Mouse (Mus musculus): Measurements from ENCODE around the gene Hoxc13.

The Hoxc13 gene

DNA sequence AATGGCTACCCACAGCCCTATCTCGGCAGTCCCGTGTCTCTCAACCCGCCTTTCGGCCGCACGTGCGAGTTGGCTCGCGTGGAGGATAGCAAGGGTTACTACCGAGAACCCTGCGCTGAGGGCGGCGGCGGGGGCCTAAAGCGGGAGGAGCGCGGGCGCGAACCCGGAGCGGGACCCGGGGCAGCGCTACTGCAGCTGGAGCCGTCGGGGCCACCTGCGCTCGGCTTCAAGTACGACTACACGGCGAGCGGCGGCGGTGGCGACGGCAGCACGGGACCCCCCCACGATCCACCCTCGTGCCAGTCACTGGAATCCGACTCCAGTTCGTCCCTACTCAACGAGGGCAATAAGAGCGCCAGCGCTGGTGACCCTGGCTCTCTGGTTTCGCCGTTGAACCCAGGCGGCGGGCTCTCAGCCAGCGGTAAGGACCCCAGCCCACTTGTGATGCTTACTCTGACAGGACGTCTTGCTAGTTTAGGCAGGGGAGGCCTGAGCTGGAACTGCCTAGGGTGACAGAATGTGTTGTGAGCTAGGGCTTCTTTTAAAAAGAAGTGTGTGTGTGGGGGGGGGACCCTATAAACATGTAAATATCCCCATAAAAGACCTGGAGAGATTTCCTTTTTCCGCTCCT is 16.2 kb downstream of the Hoxc13 start:
- no peak for DNase-seq

DNA sequence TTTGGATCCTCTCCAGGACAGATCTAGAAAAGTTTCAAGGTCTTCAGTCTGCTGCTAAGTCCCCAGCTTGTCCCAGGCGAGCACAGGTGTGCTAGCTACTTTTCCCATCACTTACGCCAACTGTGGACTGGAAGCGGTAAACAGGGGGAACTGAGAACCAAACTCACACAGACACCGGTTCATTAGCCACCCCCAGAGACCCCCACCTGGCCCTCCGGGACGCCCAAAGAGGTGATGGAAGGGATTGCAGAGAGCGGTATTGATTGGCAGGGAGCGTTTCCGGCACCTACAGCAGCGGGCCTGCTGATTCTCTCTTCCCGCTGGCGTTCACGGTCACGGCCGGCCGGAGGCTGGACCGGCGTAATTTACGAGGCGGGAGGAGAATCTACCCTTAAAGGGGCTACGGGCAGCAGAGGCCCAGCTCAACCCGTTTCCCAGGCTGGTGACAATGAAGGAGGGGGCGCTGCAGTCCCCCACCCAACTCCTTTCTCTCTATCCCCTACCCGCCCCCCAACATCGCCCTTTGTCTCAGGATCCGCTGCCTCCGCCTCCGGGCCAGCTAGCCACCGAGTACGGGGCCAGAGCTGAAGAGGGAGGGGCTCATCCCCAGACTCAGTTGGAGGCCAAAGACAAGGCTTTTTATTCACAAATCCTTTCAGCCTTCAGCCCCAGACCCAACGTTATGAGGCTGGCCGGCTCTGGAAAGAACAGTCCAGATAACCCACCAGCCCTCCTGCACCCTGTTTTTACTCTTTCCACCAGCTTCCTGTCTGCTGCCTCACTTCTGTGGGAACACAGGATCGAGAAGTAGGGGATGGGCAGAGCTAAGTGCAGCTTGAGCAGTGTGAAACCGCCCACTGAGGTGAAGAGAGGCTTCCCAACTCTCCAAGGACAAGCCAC is 18.6 kb downstream of the Hoxc13 start:
- no peak for DNase-seq

DNA sequence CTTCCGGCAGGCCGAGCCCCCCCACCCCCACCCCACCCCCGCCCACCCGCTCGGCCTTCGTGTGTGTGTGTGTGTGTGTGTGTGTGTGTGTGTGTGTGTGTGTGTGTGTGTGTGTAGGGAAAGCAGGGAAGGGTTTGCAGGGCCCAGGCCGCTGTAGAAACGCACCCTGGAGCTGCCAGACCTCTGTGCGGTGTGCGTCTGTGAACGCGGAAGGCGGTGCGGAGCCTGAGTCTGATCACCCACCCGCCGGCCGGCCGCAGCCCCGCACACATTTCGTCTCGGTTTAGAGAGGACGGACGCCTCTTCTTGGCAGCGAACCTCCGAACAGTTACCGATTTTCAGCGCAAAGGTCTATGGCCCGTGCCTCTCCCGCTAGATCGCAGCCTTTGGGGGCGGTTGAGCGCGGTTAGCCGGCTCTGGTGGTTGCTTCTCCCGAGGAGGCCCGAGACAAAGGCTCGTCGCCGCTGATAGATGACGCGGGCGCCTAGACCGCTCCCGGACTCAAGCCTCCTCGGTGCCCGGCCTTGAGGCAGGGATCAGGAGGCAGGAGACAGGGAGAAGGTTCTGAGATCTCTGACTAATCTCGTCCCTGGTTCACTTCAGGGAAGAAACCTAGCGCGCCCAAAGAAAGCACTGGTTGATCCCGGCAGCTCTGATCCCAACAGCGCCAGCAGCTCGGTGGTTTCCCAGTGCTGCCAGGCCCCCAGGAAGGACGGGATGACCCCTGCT is 22.0 kb downstream of the Hoxc13 start:
- no peak for DNase-seq

DNA sequence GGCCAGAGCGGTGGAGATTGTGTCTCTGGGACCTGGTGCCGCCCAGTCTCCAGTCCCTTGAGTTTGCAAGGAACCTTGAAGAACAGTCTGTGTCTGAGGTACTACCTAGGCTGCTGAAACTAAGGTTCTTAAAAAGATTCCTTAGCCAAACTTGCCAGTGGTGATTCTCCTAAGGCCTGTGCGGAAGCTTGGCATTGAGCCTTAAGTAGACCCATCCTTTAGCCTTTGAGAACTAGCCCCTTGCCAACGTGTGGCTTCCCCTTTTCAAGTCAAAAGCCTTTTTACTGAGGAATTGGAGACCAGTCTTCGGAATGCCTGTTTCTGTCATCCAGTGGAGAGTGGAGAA is 22.5 kb downstream of the Hoxc13 start:
- DNase-seq, result no peak

DNA sequence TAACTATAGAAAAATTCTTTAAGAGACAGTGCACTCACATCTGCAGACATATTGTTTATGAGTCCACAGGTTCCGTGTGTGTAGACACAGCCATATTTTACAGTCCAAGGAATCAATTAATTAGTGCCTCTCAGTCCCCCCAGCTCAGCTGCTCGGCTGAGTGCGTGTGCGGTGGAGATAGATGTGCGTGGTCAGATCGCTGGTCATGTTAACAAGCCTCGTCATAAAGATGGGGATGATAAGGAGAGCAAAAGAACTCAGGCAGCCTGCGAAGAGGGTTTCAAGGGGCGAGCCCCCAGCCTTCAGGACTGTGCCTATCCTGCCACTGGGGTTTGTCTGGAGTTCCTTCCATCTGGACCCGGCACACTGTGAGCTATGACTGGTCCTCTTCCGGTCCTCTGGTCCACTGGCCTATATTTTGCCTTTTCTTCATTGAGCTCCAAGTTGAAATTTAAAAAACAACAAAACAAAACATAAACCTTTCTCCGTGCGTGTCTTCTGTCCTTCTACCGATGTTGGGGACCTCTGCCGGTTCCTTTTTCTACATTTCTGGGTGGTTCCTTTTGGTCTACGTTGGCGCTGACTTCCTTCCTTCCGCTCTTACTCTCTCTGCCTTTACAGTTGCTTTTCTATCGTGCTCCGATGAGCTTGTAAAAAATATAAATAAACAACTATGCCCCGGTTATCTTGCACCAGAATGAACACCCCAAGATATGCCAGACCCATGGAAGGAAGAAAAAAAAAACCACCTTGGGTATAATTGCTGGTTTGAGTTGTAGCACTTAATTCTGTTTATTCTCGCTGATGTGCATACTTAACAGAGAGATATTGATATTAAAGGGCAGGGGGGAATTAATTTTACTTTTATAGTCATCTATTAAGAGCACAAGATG is 24.5 kb downstream of the Hoxc13 start:
- DNase-seq, result no peak

DNA sequence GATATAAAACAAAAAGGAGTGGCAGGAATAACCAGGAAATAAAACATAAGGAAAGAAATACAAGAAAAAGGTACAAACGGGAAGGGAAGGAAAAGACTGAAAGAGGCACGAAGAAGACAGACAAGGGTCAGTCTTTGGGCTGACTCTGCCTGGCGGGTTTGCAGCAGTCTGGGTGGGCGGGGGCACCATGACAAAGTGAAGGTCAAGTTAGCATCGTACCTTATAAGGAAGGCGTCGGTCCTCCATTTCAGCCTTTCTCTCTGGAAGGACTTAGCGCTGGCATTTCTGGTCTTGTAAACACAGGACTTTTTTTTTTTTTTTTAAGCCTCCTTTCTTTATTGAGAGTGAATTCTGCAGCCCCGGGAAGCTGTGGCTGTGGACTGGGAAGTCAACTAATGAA is 26.4 kb downstream of the Hoxc13 start:
- no peak for DNase-seq

DNA sequence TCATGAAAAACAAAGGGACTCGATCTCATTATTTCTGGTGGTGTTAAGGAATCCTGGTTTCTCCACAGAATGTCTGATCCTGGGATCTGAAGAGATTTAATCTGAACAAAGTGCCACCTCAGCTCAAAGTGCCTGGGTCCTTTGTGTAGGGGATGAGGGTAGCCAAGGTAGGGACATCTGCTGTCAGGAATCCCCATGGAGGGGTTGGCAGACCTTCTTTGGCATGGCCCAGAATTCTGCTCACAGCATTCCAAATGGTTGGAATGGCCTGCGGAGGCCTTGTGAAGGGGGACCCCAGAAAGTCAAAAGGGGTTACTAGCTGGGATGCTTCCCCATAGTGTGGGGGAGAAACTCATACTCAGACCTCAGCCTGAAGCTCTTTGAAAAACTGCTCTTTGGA is 27.9 kb downstream of the Hoxc13 start:
- DNase-seq, result no peak

DNA sequence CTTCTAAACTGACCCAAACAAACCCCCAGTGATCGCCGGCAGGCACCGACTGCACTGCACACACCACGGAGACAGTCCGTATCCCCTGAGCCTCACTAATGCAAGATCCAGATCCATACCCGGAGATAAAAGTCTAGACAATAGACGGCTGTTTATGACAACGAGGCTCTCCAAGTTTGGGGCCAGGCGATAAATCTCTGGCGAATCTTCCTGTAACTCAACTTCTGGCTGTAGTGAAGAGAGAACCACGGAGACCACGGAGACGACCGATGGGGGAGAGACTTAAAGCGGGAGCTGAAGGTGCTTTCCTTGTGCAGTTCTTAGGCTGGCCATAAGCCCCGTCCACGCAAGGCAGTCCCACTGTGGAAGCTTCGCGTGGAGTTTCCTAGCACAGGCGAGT is 28.8 kb downstream of the Hoxc13 start:
- no peak for DNase-seq

DNA sequence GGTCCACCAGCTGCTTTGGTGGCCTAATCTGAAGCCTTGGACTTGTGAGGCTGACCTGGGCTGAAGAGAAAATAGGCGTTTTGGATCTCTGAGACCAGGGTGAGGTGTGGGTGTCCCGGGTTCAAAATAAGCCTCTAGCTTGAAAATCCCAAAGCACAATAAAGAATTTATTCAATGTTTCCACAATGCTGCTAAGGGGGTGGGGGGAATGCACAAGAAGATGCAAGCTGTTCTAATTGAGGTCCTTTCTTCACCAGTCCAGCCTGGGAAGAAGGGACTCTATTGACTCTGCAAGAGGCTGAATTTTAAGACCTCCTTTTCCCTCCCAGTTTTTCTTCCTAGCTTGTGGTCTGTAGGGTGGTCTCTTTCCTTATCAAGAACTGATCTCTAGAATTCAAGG is 30.0 kb downstream of the Hoxc13 start:
- no peak for DNase-seq

DNA sequence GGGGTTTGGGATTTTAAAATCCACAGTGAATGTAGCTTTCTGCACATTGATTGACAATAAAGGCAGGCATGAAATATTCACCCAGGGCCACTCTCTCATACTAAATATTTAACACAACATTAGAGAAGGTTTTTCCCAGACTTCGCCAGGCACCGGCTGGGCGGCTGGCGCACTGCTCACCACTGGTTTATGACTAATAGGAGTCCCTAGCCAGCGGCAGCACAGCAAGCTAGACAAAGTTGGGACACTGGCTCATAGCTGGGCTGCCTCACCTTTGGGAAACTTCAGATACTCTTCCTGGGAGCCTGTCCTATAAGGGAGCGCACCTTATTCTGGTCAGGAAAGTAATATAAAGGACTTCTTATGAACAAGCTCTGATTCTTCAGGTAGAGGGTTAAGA is 32.7 kb downstream of the Hoxc13 start:
- DNase-seq, result no peak

DNA sequence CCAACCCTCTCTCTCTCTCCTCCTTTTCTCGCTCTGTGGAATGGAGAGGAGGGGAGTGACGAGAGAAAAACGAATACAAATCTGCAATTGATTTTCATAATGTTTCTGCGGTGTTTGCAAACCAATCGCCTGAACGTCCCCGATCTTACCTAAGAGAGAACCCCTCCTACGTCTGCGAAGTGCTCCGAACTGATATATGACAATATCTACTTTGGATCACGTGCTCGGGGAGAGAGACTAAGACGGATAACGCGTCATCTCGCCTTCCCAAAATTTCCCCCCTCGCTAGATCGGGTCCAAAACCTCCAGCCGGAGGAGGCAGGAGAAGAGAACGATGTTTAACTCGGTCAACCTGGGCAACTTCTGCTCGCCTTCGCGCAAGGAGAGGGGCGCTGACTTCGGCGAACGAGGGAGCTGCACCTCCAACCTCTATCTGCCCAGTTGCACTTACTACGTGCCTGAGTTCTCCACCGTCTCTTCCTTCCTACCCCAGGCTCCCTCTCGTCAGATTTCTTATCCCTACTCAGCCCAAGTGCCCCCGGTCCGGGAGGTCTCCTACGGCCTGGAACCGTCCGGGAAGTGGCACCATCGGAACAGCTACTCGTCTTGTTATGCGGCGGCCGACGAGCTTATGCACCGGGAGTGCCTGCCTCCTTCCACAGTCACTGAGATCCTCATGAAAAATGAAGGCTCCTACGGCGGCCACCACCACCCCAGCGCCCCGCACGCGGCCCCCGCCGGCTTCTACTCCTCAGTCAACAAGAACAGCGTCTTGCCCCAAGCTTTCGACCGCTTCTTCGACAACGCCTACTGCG is 33.5 kb downstream of the Hoxc13 start, which contains the start of gene Hoxc11:
Gene Hoxc11 (plus strand): TSS at position 236 of the 815 bp plus-strand sequence.
- no peak for DNase-seq

DNA sequence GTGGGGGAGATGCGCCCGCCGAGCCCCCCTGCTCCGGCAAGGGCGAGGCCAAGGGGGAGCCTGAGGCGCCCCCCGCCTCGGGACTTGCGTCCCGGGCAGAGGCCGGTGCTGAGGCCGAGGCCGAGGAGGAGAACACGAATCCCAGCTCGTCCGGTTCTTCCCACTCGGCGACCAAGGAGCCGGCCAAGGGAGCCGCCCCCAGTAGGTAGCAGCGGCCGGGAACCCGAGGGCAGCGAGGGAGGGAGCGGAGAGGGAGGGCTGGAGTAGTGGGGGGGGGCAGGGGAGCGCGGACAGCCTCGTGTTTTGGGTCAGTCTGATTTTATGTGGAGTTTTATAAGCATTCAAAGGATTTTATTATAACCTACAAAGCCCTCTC is 34.1 kb downstream of the Hoxc13 start:
- no peak for DNase-seq

DNA sequence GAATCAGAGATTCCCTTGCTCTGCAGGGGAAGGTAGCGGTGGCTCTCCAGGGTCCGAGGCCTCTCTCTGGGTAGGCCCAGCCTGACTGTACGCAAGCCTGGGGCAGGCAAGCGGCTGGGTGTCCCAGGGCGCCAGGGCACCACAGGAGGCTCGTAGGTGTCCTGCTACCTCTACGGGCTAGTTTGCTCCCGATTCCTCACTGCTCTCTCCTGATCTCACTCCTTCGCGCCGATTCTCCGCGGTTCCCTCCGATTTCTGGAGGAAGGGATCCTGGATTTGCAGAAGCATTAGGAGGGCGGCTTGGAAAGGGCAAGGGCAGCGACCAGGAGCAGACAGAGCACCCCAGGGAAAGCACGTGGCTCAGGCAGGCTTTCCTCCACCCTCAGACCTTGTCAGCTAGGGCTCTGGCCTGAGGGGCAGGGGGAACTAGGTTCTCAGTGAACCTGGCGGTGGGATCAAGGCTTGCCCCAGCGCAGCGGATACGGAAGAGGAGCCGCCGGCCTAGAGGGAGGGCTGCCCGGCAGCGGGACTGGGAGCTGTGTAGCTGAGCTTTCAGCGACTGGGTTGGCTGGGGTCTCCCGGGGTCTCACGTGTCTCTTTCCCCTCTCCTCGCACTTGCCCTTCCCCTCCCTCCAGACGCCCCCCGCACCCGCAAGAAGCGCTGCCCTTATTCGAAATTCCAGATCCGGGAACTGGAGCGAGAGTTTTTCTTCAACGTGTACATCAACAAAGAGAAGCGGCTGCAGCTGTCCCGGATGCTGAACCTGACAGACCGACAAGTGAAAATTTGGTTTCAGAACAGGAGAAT is 35.1 kb downstream of the Hoxc13 start:
- DNase-seq, result no peak

DNA sequence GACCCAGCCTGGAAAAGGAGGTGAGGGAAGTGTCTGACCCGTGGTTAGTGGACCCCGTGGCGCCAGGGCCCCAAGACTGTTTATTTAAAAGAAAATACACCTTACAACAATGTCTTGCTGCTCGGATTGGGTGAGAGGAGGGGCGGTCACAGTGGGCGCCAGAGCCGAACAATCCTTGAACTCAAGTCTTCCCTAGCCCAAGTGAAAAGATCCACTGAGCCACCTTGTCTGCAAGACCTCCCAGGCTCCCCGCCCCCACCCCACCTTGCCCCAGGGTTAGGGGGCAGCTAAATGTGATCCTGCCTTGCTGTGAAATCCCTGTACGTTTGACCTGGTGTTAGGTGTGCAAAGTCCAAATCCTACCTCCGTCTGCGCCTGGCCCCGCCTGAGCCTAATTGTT is 36.0 kb downstream of the Hoxc13 start:
- DNase-seq, result no peak

DNA sequence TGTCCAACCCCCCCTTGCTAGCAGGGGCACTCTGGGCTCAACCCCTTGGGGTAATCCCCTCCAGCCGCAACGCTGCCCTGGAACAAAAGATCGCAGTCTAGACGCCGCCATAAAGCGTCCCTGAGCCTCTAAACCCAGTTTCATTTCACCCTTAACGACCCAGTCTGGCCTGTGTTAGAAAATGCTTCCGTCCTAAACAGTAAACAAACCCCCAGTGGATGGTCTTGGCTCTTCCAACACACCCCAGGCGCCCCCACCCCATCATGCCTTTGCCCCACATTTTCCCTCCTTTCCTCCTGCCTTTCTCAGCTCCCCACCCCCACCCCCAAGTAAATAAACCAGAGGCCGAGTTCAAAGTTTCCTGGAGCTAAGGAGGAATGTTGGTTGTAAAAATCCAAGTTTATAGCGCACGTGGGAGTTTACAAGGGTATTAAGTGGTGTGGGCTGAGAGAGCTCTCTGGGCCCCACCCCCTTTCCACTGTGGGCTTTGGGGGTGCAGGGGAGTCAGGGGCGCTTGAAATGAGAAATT is 38.8 kb downstream of the Hoxc13 start:
- no peak for DNase-seq

DNA sequence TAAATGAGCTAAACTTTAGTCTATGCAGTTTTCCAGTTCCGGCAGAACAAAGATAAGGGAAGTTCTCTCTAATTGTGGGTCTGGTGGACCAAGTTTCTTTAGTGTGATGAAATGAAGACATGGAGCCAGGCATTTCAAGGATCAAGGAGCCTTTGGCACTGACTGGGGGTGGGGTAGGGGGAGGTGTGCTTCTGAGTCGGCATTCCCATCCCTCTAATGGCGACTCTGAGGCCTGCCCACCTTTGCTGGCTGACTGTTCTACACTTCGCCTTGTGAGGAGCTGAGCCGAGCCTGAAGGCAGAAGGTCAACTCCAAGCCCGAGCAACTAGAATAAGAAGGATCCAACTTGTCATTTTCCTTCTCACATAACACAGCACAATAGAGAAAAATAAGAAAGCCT is 40.8 kb downstream of the Hoxc13 start:
- DNase-seq, result no peak

DNA sequence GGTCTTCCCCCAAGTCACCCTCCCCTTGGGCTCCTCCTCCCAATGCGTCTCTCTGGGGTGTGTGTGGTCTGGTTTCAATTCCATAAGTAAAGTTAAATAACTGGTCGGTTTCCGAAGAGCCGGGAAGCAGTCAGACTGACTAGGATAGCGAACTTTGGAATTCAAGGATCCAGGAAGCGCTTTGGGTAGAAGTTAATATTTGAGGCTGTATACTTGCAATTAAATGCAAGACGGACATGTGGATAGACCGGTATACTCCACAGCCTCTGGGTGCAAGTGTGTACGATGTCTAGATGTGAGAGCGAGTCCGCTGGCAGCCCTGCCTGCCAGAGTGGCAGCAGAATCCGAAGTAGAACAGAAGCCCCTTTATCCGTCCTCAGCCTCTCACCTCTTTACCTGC is 41.6 kb downstream of the Hoxc13 start:
- DNase-seq, result no peak

DNA sequence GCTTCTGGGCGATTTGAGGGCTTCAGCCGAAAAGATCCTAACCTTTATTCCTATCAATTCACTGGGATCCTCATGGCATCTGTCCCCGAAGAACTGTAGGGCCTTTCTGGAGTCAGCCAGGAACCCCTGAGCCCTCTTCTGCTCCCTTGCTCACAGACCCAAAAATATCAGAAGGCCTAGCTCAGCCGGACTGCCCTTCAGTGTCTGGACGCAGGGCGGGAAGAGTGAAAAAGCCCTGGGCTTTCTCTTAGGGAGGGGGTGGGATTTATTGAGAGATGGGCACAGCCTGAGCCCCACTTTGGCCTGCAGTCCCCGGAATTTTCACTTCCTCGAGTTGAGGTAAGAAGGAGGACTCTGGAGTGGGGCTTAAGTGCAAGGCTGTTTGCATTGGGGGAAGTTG is 42.4 kb downstream of the Hoxc13 start:
- no peak for DNase-seq

DNA sequence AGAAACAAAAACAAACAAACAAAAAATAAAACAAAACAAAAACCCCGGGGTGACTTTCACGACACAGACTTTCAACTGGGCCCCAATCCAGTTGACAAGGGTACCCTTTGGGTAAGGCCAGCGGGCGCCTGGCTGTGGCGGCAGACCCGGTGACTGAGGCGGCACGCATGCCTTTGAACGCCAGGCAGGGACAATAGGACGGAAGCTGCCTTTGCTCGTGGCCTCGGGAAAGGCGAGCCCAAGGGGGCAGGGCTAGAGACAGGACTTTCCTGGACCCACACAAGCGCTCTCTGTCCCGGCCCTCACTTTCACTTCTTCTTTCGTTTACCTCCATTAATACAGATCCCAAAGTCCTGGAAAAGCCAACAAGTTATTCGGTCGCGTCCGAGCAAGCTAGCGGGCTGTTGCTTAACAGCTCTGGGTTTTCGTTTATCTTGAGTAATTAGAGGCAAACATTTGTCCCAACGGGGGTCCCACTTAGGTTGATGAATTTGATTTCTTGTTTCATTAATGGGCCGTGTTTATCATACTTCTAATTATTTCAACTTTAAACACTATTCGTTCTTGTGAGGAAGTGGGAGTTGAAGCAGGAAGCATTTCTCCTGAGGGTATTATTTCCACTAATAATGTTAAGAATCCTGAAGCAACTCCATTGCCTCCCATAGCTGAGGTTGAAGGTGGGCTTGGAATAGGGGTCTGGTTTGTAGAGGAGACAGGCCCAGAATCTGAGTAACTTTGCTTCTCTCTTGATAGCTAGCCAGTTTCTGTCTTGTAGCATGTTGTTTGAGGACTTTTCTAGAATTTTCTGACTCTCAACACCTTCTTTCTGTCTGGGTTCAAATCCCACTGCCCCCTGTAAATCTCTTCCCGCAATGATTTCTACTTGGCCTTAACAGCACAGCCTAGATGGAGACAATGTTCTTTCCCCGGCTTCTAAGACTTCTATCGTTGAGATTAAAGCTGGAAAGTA is 43.1 kb downstream of the Hoxc13 start:
- no peak for DNase-seq
